17 mouse cellular contexts compared by ENCODE assay signal in the genomic region with DNA sequence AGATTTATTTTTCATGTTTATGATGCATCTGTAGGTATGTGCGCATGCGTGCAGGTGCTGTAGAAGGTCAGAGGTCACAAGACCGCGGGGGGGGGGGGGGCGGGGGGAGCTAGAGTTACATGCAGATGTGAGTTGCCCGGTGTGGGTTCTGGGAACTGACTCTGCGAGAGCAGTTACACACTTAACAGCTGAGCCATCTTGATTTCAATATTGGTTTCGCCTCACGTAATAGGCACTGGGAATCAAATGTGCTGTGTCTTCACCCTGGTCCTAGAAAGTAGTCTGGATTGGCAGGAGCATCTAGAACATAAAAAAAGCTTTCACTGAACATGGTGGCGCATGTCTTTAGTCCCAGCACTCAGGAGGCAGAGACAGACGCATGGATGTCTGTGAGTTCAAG. TPM values are rescaled to one million over a fixed set of nuclear protein-coding genes. Genes with fewer than 3 reads are reported as not detected.
DNase-seq lines count a peak whose midpoint lies in the region; ATAC-seq and TF ChIP-seq lines count a peak whose summit lies in the region.
"Had no signal": no experiment of that assay in that cellular context is flagged by ENCODE, and none has a peak within 500 bp of the region (broad histone marks: within the 10 kb centered on the region; RNA-seq: fewer than 3 reads in every experiment).

No protein-coding gene starts in this region.

- H3K9me3 ChIP-seq in forebrain, embryonic 11.5 days (ENCODE audit: control insufficient read depth, low read length): no peaks in the 10 kb centered on the region
- no peaks in the 10 kb centered on the region for H3K9me3 ChIP-seq in forebrain, embryonic 16.5 days (ENCODE audit: control insufficient read depth, low read length)
- H3K9me3 ChIP-seq in midbrain, embryonic 11.5 days (ENCODE audit: control insufficient read depth, low read length): no peaks in the 10 kb centered on the region
- H3K9me3 ChIP-seq in midbrain, embryonic 16.5 days (replicated peaks; ENCODE audit: control insufficient read depth, low read length, poor library complexity, severe bottlenecking): no peaks in the 10 kb centered on the region
- H3K9me3 ChIP-seq in ES-Bruce4 (replicated peaks; ENCODE audit: control insufficient read depth, insufficient read depth, low read length, poor library complexity, severe bottlenecking): no peaks in the 10 kb centered on the region
- H3K9me3 ChIP-seq: embryonic facial prominence, embryonic 12.5 days; forebrain, embryonic 12.5 days; heart, embryonic 10.5 days; hindbrain, embryonic 12.5 days had no signal

- peak; percentile 33 for DNase-seq in cerebellum, adult 11-12 months
- DNase-seq in cerebellum, postnatal 36 days: no peak
- peak; percentile 49 for DNase-seq in forebrain, embryonic 11.5 days (ENCODE audit: low spot score)
- peak; percentile 79 for DNase-seq in midbrain, embryonic 11.5 days (ENCODE audit: low spot score, missing footprints)
- no peak for DNase-seq in lung, postnatal 4 days
- DNase-seq: B cell, adult 2 months; gastrocnemius, postnatal 36 days had no signal

- peaks cover 10% of the 10 kb centered on the region for H3K4me1 ChIP-seq in forebrain, embryonic 11.5 days (replicated peaks; ENCODE audit: control insufficient read depth, insufficient read depth, low read length)
- H3K4me1 ChIP-seq in forebrain, embryonic 16.5 days (replicated peaks; ENCODE audit: control insufficient read depth, insufficient read depth, low read length): peaks cover 23% of the 10 kb centered on the region
- H3K4me1 ChIP-seq in midbrain, embryonic 11.5 days (ENCODE audit: control insufficient read depth, insufficient read depth, low read length): peaks cover 15% of the 10 kb centered on the region
- H3K4me1 ChIP-seq in midbrain, embryonic 16.5 days (ENCODE audit: control insufficient read depth, insufficient read depth, low read length): peaks cover 10% of the 10 kb centered on the region
- H3K4me1 ChIP-seq in ES-Bruce4 (ENCODE audit: control insufficient read depth, insufficient read depth, low read length): peaks cover 2% of the 10 kb centered on the region

- no peak for TF ChIP-seq EP300 in ES-Bruce4 (IDR thresholded peaks at IDR 0.05; ENCODE audit: insufficient read depth, low read depth, low read length)

- peaks cover 2% of the 10 kb centered on the region; the same call in 1 of the 2 replicates for H3K27me3 ChIP-seq in forebrain, embryonic 11.5 days (ENCODE audit: control insufficient read depth, insufficient read depth, low read length)
- H3K27me3 ChIP-seq in forebrain, embryonic 16.5 days (replicated peaks; ENCODE audit: control insufficient read depth, insufficient read depth, low read length): peaks cover 7% of the 10 kb centered on the region
- H3K27me3 ChIP-seq in midbrain, embryonic 11.5 days (ENCODE audit: control insufficient read depth, insufficient read depth, low read length): peaks cover 3% of the 10 kb centered on the region
- H3K27me3 ChIP-seq in midbrain, embryonic 16.5 days (ENCODE audit: control insufficient read depth, insufficient read depth, low read depth, low read length): 0 out of 2 replicates have a peak, but pooled peaks cover 3% of the 10 kb centered on the region
- H3K27me3 ChIP-seq in ES-Bruce4 (ENCODE audit: control insufficient read depth, insufficient read depth, low read length, poor library complexity, severe bottlenecking): no peaks in the 10 kb centered on the region

- no peak for TF ChIP-seq CTCF in ES-Bruce4 (IDR thresholded peaks at IDR 0.05; ENCODE audit: low read depth, low read length)

- H3K9ac ChIP-seq in forebrain, embryonic 11.5 days (ENCODE audit: low read length): no peak overlapping the region
- no peak overlapping the region for H3K9ac ChIP-seq in forebrain, embryonic 16.5 days (replicated peaks; ENCODE audit: low read depth, low read length)
- no peak overlapping the region for H3K9ac ChIP-seq in midbrain, embryonic 11.5 days (ENCODE audit: low read length)
- no peak overlapping the region for H3K9ac ChIP-seq in midbrain, embryonic 16.5 days (ENCODE audit: low read depth, low read length)
- H3K9ac ChIP-seq in ES-Bruce4 (ENCODE audit: low read depth, poor library complexity, severe bottlenecking): peak overlapping the region; percentile 47; the same call in 1 of the 2 replicates
- H3K9ac ChIP-seq: forebrain, embryonic 12.5 days; forebrain, postnatal 0 days had no signal

- 44% methylated on average over 11 of the region's 11 CpGs for WGBS in forebrain, embryonic 11.5 days
- 54% methylated on average over 11 of the region's 11 CpGs for WGBS in forebrain, embryonic 16.5 days
- WGBS in midbrain, embryonic 11.5 days: 49% methylated on average over 11 of the region's 11 CpGs
- 47% methylated on average over 11 of the region's 11 CpGs for WGBS in midbrain, embryonic 16.5 days

- no peak overlapping the region for H3K27ac ChIP-seq in forebrain, embryonic 11.5 days (ENCODE audit: low read depth, low read length)
- H3K27ac ChIP-seq in forebrain, embryonic 16.5 days (ENCODE audit: low read length): no peak overlapping the region
- H3K27ac ChIP-seq in midbrain, embryonic 11.5 days (ENCODE audit: low read depth, low read length): no peak overlapping the region
- H3K27ac ChIP-seq in midbrain, embryonic 16.5 days (ENCODE audit: low read length): no peak overlapping the region
- no peak overlapping the region for H3K27ac ChIP-seq in ES-Bruce4 (ENCODE audit: insufficient read depth, low read length)
- H3K27ac ChIP-seq: embryonic facial prominence, embryonic 12.5 days; forebrain, embryonic 12.5 days; hindbrain, embryonic 12.5 days had no signal

- H3K36me3 ChIP-seq in forebrain, embryonic 11.5 days (ENCODE audit: control insufficient read depth, insufficient read depth, low read length): no peaks in the 10 kb centered on the region
- no peaks in the 10 kb centered on the region for H3K36me3 ChIP-seq in forebrain, embryonic 16.5 days (ENCODE audit: control insufficient read depth, insufficient read depth)
- no peaks in the 10 kb centered on the region for H3K36me3 ChIP-seq in midbrain, embryonic 11.5 days (ENCODE audit: control insufficient read depth, insufficient read depth, low read length)
- H3K36me3 ChIP-seq in midbrain, embryonic 16.5 days (ENCODE audit: control insufficient read depth, insufficient read depth, low read length): no peaks in the 10 kb centered on the region
- H3K36me3 ChIP-seq in ES-Bruce4 (ENCODE audit: control insufficient read depth, insufficient read depth, low read length, poor library complexity, severe bottlenecking): no peaks in the 10 kb centered on the region
- H3K36me3 ChIP-seq: embryonic facial prominence, embryonic 12.5 days; forebrain, embryonic 12.5 days; heart, embryonic 10.5 days; hindbrain, embryonic 12.5 days had no signal

- TF ChIP-seq POLR2A in ES-Bruce4 (IDR thresholded peaks at IDR 0.05; ENCODE audit: insufficient read depth, low read length): no peak

- no peak overlapping the region for H3K4me3 ChIP-seq in forebrain, embryonic 11.5 days (ENCODE audit: low read depth, low read length)
- no peak overlapping the region for H3K4me3 ChIP-seq in forebrain, embryonic 16.5 days (replicated peaks; ENCODE audit: low read length)
- H3K4me3 ChIP-seq in midbrain, embryonic 11.5 days (ENCODE audit: low read depth, low read length): no peak overlapping the region
- no peak overlapping the region for H3K4me3 ChIP-seq in midbrain, embryonic 16.5 days (ENCODE audit: low read depth, low read length)
- no peak overlapping the region for H3K4me3 ChIP-seq in ES-Bruce4 (ENCODE audit: low read depth, low read length)
- H3K4me3 ChIP-seq: embryonic facial prominence, embryonic 12.5 days; forebrain, embryonic 12.5 days; hindbrain, embryonic 12.5 days had no signal

- ATAC-seq in forebrain, embryonic 11.5 days (replicated peaks; ENCODE audit: low FRiP score): no peak
- ATAC-seq in forebrain, embryonic 16.5 days: no peak
- no peak for ATAC-seq in midbrain, embryonic 11.5 days (ENCODE audit: low FRiP score)
- no peak for ATAC-seq in midbrain, embryonic 16.5 days
- ATAC-seq: CD4-positive, CD25-positive, alpha-beta regulatory T cell, adult 4 months; forebrain, postnatal 0 days; inflammation-experienced regulatory T-cells, adult 6 months had no signal

- H3K4me2 ChIP-seq in forebrain, embryonic 11.5 days (ENCODE audit: low read depth, low read length, severe bottlenecking): no peak overlapping the region
- H3K4me2 ChIP-seq in forebrain, embryonic 16.5 days (ENCODE audit: low read length): no peak overlapping the region
- no peak overlapping the region for H3K4me2 ChIP-seq in midbrain, embryonic 11.5 days
- no peak overlapping the region for H3K4me2 ChIP-seq in midbrain, embryonic 16.5 days (ENCODE audit: low read length)
- H3K4me2 ChIP-seq: hindbrain, embryonic 12.5 days had no signal

RNA-seq across cellular contexts. Expression of a gene that starts 20.6 kb away (rescaled TPM):
- polyA plus RNA-seq in forebrain, embryonic 11.5 days (2014; fragmentation: Nextera tagmentation; extraction: Ambion mirVana): 11.7 and 14.0 TPM in 2 replicates
- polyA plus RNA-seq in forebrain, embryonic 16.5 days (2015; fragmentation: Nextera tagmentation; extraction: Ambion mirVana): 21.4 and 33.7 TPM in 2 replicates
- polyA plus RNA-seq in midbrain, embryonic 11.5 days (2014; fragmentation: Nextera tagmentation; extraction: Ambion mirVana): 13.6 and 13.8 TPM in 2 replicates
- polyA plus RNA-seq in midbrain, embryonic 16.5 days (2015; fragmentation: Nextera tagmentation; extraction: Ambion mirVana): 32.2 and 34.9 TPM in 2 replicates
- 1.2 and 2.4 TPM in 2 replicates for polyA plus RNA-seq in ES-Bruce4 (2011; ENCODE audit: insufficient read depth, insufficient read length, low read depth, missing spikeins)
- polyA plus RNA-seq: CD4-positive, CD25-positive, alpha-beta regulatory T cell, adult 4 months had no signal

RNA-seq across cellular contexts. Expression of a gene that starts 43.1 kb away (rescaled TPM):
- 52.0 and 62.1 TPM in 2 replicates for polyA plus RNA-seq in forebrain, embryonic 11.5 days (2014; fragmentation: Nextera tagmentation; extraction: Ambion mirVana)
- polyA plus RNA-seq in forebrain, embryonic 16.5 days (2015; fragmentation: Nextera tagmentation; extraction: Ambion mirVana): 46.8 and 51.2 TPM in 2 replicates
- 62.1 and 67.1 TPM in 2 replicates for polyA plus RNA-seq in midbrain, embryonic 11.5 days (2014; fragmentation: Nextera tagmentation; extraction: Ambion mirVana)
- 43.1 and 46.3 TPM in 2 replicates for polyA plus RNA-seq in midbrain, embryonic 16.5 days (2015; fragmentation: Nextera tagmentation; extraction: Ambion mirVana)
- 53.9 and 62.0 TPM in 2 replicates for polyA plus RNA-seq in ES-Bruce4 (2011; ENCODE audit: insufficient read depth, insufficient read length, low read depth, missing spikeins)

Comparison
In these comparisons a context has a peak if more than half of its experiments do, and no peak if none do; other contexts are left out.
1. DNase-seq: peak in cerebellum, adult 11-12 months (single experiment), forebrain, embryonic 11.5 days (single experiment) and midbrain, embryonic 11.5 days (single experiment); none in cerebellum, postnatal 36 days (0 of 2) and lung, postnatal 4 days (0 of 2).